Mouse (Mus musculus): Measurements from ENCODE around the gene Them7.

DNA sequence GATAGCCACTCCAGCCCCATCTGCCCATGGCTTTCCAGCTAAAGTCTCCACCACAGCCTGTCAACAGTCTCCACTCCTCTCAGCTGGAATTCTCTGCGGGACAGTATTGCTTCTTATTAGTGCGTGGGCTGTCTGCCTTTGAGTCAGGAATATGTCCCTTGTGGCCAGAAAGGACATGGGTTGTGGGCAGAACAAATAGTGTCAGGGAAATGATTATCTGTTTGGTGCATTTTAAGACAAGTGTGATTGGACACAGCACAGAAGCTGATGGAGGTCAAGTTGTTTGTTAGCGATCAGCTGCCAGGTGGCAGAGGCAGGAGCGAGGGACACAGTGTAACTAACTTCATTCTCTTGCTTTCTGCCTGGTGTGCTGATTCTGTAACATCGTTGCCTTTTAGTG lies 132.7 kb downstream of the Them7 start:
- no peak for TF ChIP-seq CTCF (IDR thresholded peaks at IDR 0.05; ENCODE audit: low read depth, low read length)
- TF ChIP-seq GATA1 (IDR thresholded peaks at IDR 0.05; ENCODE audit: borderline replicate concordance, low read length), result no peak
- TF ChIP-seq GATA2 (IDR thresholded peaks at IDR 0.05; ENCODE audit: borderline replicate concordance, low read depth, low read length), result no peak
